Mouse (Mus musculus) retina, postnatal 1 day (tissue): ENCODE measurements at regions not wholly inside any gene's neighbourhood (a gene's known extent, or its start where the extent isn't known, plus 50 kb on each side); places are given as distances from the start of the nearest gene placed in this dataset.
A peak's percentile ranks its signal among the peaks of the same experiment; 100 is the strongest.
"Not testable (repeated sequence)": the region's sequence is repeated elsewhere in the genome, so short reads cannot be mapped to it uniquely, and the experiment has no call there.

ENCODE experiments used
- DNase-seq: peaks from one replicate; pipeline ENCODE4 v3.0.0-alpha.2; 2012

GRCm38 (mm10) chr1:80969927-80970326 lies 106.8 kb upstream of the Nyap2 start:
- no peak for DNase-seq

GRCm38 (mm10) chr1:80969194-80969593 lies 107.6 kb upstream of the Nyap2 start:
- DNase-seq = no peak

- no peak for DNase-seq
These were observed 111.0 kb upstream of the Nyap2 start for GRCm38 (mm10) chr1:80965792-80966191.

- DNase-seq = no peak
These were observed 112.4 kb upstream of the Nyap2 start for GRCm38 (mm10) chr1:80964376-80964775.

GRCm38 (mm10) chr1:80963838-80964237 lies 112.9 kb upstream of the Nyap2 start:
- peak; percentile 9 for DNase-seq

- peak; percentile 10 for DNase-seq
These were observed 126.3 kb upstream of the Nyap2 start for GRCm38 (mm10) chr1:80950406-80950805.

- DNase-seq = not testable (repeated sequence)
These were observed 130.7 kb upstream of the Nyap2 start for GRCm38 (mm10) chr1:80946049-80946448.

GRCm38 (mm10) chr1:80939372-80939771 lies 137.4 kb upstream of the Nyap2 start:
- DNase-seq = no peak

GRCm38 (mm10) chr1:80899281-80899680 lies 141.0 kb upstream of the Dock10 start:
- peak; percentile 38 for DNase-seq

GRCm38 (mm10) chr1:80874140-80874849 lies 116.0 kb upstream of the Dock10 start:
- no peak for DNase-seq

GRCm38 (mm10) chr1:80873596-80873995 lies 115.3 kb upstream of the Dock10 start:
- no peak for DNase-seq

GRCm38 (mm10) chr1:80868805-80869204 lies 110.5 kb upstream of the Dock10 start:
- no peak for DNase-seq

GRCm38 (mm10) chr1:80856981-80857380 lies 98.7 kb upstream of the Dock10 start:
- DNase-seq = no peak

GRCm38 (mm10) chr1:80854945-80855656 lies 96.8 kb upstream of the Dock10 start:
- peak; percentile 5 for DNase-seq

GRCm38 (mm10) chr1:80854289-80854701 lies 96.0 kb upstream of the Dock10 start:
- peak; percentile 62 for DNase-seq

- peak; percentile 68 for DNase-seq
These were observed 94.4 kb upstream of the Dock10 start for GRCm38 (mm10) chr1:80852761-80853160.

GRCm38 (mm10) chr1:80830196-80830794 lies 72.0 kb upstream of the Dock10 start:
- peak; percentile 58 for DNase-seq

- no peak for DNase-seq
These were observed 68.1 kb upstream of the Dock10 start for GRCm38 (mm10) chr1:80826383-80826782.

GRCm38 (mm10) chr1:80823953-80824352 lies 65.6 kb upstream of the Dock10 start:
- DNase-seq = peak; percentile 59

GRCm38 (mm10) chr1:80822185-80822584 lies 63.9 kb upstream of the Dock10 start:
- DNase-seq = no peak

- DNase-seq = no peak
These were observed 54.6 kb upstream of the Dock10 start for GRCm38 (mm10) chr1:80812906-80813305.
